Comparison of ENCODE assay signal across 7 mouse cellular contexts in genomic region chr7:67373975-67374374, GRCm38 (mm10). TPM values are rescaled to one million over a fixed set of nuclear protein-coding genes. Genes with fewer than 3 reads are reported as not detected.
DNase-seq lines count a peak whose midpoint lies in the region; ATAC-seq and TF ChIP-seq lines count a peak whose summit lies in the region.

No protein-coding gene starts in this region.

- peak overlapping the region; percentile 96 for H3K4me2 ChIP-seq in forebrain, embryonic 14.5 days (ENCODE audit: low read length)
- peak overlapping the region; percentile 95; the same call in 1 of the 2 replicates for H3K4me2 ChIP-seq in hindbrain, embryonic 12.5 days (replicated peaks)
- H3K4me2 ChIP-seq in midbrain, embryonic 12.5 days (replicated peaks): peak overlapping the region; percentile 86; the same call in 1 of the 2 replicates

- H3K27ac ChIP-seq in MEL (ENCODE audit: control insufficient read depth, low read depth, low read length): no peak overlapping the region; the same call in 1 of the 2 replicates
- peak overlapping the region; percentile 99 for H3K27ac ChIP-seq in forebrain, embryonic 14.5 days (ENCODE audit: low read depth, low read length)
- H3K27ac ChIP-seq in hindbrain, embryonic 12.5 days: peak overlapping the region; percentile 45; the same call in 1 of the 2 replicates
- H3K27ac ChIP-seq in midbrain, embryonic 12.5 days (replicated peaks): peak overlapping the region; percentile 98

- peak overlapping the region; percentile 88 to 100 for H3K4me3 ChIP-seq in MEL (ENCODE audit: control insufficient read depth in 1 of 2, insufficient read depth in 1 of 2, low read depth in 2 of 2, low read length in 2 of 2)
- H3K4me3 ChIP-seq in forebrain, embryonic 14.5 days (ENCODE audit: low read depth, low read length): no peak overlapping the region
- H3K4me3 ChIP-seq in hindbrain, embryonic 12.5 days: no peak overlapping the region
- H3K4me3 ChIP-seq in midbrain, embryonic 12.5 days: no peak overlapping the region

- H3K27me3 ChIP-seq in MEL (ENCODE audit: control insufficient read depth in 1 of 2, insufficient read depth in 2 of 2, low read length in 2 of 2): no peaks in the 10 kb centered on the region
- no peaks in the 10 kb centered on the region for H3K27me3 ChIP-seq in forebrain, embryonic 14.5 days (replicated peaks; ENCODE audit: control insufficient read depth, insufficient read depth, low read length)
- peaks cover 6% of the 10 kb centered on the region; the same call in 1 of the 2 replicates for H3K27me3 ChIP-seq in hindbrain, embryonic 12.5 days
- H3K27me3 ChIP-seq in midbrain, embryonic 12.5 days: no peaks in the 10 kb centered on the region; the same call in 1 of the 2 replicates

- peak; percentile 74 for DNase-seq in MEL (ENCODE audit: low read depth, low spot score)
- DNase-seq in adrenal gland, postnatal 14 days: peak; percentile 26
- DNase-seq in forebrain, embryonic 14.5 days (ENCODE audit: low spot score): peak; percentile 23
- peak; percentile 26 to 52 for DNase-seq in left cerebral cortex, postnatal 14 days (ENCODE audit: low spot score in 2 of 2)
- peak; percentile 43 for DNase-seq in thymus, postnatal 14 days

- TF ChIP-seq CTCF in MEL (IDR thresholded peaks at IDR 0.05 in 2 of 3, conservative IDR thresholded peaks at IDR 0.05 in 1 of 3; ENCODE audit: control insufficient read depth in 1 of 3, insufficient read depth in 1 of 3, low read depth in 2 of 3, low read length in 3 of 3, poor library complexity in 1 of 3, severe bottlenecking in 1 of 3): no peak

- TF ChIP-seq POLR2A in MEL (IDR thresholded peaks at IDR 0.05; ENCODE audit: control insufficient read depth in 1 of 2, insufficient read depth in 1 of 2, low read depth in 1 of 2, low read length in 2 of 2, poor library complexity in 1 of 2): no peak

- TF ChIP-seq RAD21 in MEL (IDR thresholded peaks at IDR 0.05; ENCODE audit: low read depth, low read length): no peak

- intact Hi-C loops in left cerebral cortex, postnatal 14 days (cut with DNase I): loop anchor here (5.0 to 10.0 kb wide), 5 partner anchors 68 to 258 kb away; no protein-coding TSS in a partner anchor

- no peak; a peak in 1 of 4 replicates for TF ChIP-seq EP300 in MEL (IDR thresholded peaks at IDR 0.05; ENCODE audit: low read depth in 1 of 2, low read length in 2 of 2)

- H3K9ac ChIP-seq in MEL (ENCODE audit: control insufficient read depth, low read depth, low read length, poor library complexity, severe bottlenecking): peak overlapping the region; percentile 98
- peak overlapping the region; percentile 96 for H3K9ac ChIP-seq in forebrain, embryonic 14.5 days (ENCODE audit: low read length)
- H3K9ac ChIP-seq in hindbrain, embryonic 12.5 days: no peak overlapping the region
- no peak overlapping the region for H3K9ac ChIP-seq in midbrain, embryonic 12.5 days (replicated peaks)

- H3K9me3 ChIP-seq in MEL (replicated peaks; ENCODE audit: insufficient read depth, low read length): no peaks in the 10 kb centered on the region
- no peaks in the 10 kb centered on the region for H3K9me3 ChIP-seq in forebrain, embryonic 14.5 days (replicated peaks; ENCODE audit: control insufficient read depth, low read length)
- no peaks in the 10 kb centered on the region for H3K9me3 ChIP-seq in hindbrain, embryonic 12.5 days (replicated peaks)
- no peaks in the 10 kb centered on the region for H3K9me3 ChIP-seq in midbrain, embryonic 12.5 days

- peaks cover 14% of the 10 kb centered on the region for H3K79me2 ChIP-seq in MEL (ENCODE audit: control insufficient read depth, insufficient read depth, low read length, poor library complexity)

- H3K4me1 ChIP-seq in MEL (ENCODE audit: control insufficient read depth in 1 of 2, insufficient read depth in 2 of 2, low read length in 2 of 2): peaks cover 9 to 11% of the 10 kb centered on the region in 2 experiments
- peaks cover 3% of the 10 kb centered on the region for H3K4me1 ChIP-seq in forebrain, embryonic 14.5 days (ENCODE audit: control insufficient read depth, insufficient read depth, low read length)
- peaks cover 11% of the 10 kb centered on the region for H3K4me1 ChIP-seq in hindbrain, embryonic 12.5 days
- peaks cover 15% of the 10 kb centered on the region for H3K4me1 ChIP-seq in midbrain, embryonic 12.5 days

- H3K36me3 ChIP-seq in MEL (ENCODE audit: control insufficient read depth in 1 of 2, insufficient read depth in 2 of 2, low read length in 2 of 2): peaks cover 0 to 5% of the 10 kb centered on the region in 2 experiments; a peak in 2 of 4 replicates
- H3K36me3 ChIP-seq in forebrain, embryonic 14.5 days (ENCODE audit: control insufficient read depth, insufficient read depth, low read length): no peaks in the 10 kb centered on the region
- no peaks in the 10 kb centered on the region for H3K36me3 ChIP-seq in hindbrain, embryonic 12.5 days
- no peaks in the 10 kb centered on the region for H3K36me3 ChIP-seq in midbrain, embryonic 12.5 days

- WGBS in forebrain, embryonic 14.5 days: 61% methylated on average over 5 of the region's 5 CpGs
- WGBS in hindbrain, embryonic 12.5 days: 49% methylated on average over 5 of the region's 5 CpGs
- WGBS in midbrain, embryonic 12.5 days: 47% methylated on average over 5 of the region's 5 CpGs

- ATAC-seq in forebrain, embryonic 14.5 days: no peak
- no peak for ATAC-seq in hindbrain, embryonic 12.5 days (ENCODE audit: low FRiP score)
- no peak for ATAC-seq in midbrain, embryonic 12.5 days (ENCODE audit: low FRiP score, low read depth)

TF ChIP-seq in MEL, 35 proteins besides CTCF, POLR2A, EP300 and RAD21:
- TF ChIP-seq E2F4 (IDR thresholded peaks at IDR 0.05; ENCODE audit: borderline replicate concordance, low read depth, low read length) (no peak), TAL1 (IDR thresholded peaks at IDR 0.05; ENCODE audit: low read length) (peak; percentile 21; the same call in 1 of the 2 replicates)
TF ChIP-seq in MEL: peak in this region for 1.

RNA-seq across cellular contexts. Expression of gene Mef2a, which starts 1.3 kb away (rescaled TPM):
- 9.6 and 11.6 TPM in 2 replicates for total RNA-seq in MEL (2012; rRNA removed)
- 10 to 100 TPM in 1 of 2 experiments, not detected in 1; 13.4 TPM for polyA plus RNA-seq in MEL (2012; ENCODE audit: insufficient read depth in 1 of 2, insufficient read length in 2 of 2, low read depth in 1 of 2, low replicate concordance in 2 of 2, missing spikeins in 1 of 2)
- 67.5 and 69.8 TPM in 2 replicates for total RNA-seq in adrenal gland, postnatal 14 days (2021)
- polyA plus RNA-seq in forebrain, embryonic 14.5 days (2014; fragmentation: Nextera tagmentation; extraction: Ambion mirVana): 27.9 and 39.4 TPM in 2 replicates
- 39.3 and 42.7 TPM in 2 replicates for polyA plus RNA-seq in hindbrain, embryonic 12.5 days (2016; fragmentation: Nextera tagmentation; extraction: Ambion mirVana)
- total RNA-seq in left cerebral cortex, postnatal 14 days (2021): 100 to 1,000 TPM; 122 to 123 TPM
- 29.7 and 32.0 TPM in 2 replicates for polyA plus RNA-seq in midbrain, embryonic 12.5 days (2016; fragmentation: Nextera tagmentation; extraction: Ambion mirVana)

Comparison
In these comparisons a context has a peak if more than half of its experiments do, and no peak if none do; other contexts are left out.
1. DNase-seq: peak in every context shown above with its lines; median percentile 74 in MEL; 43 in thymus, postnatal 14 days; 39 in left cerebral cortex, postnatal 14 days; 26 in adrenal gland, postnatal 14 days; 23 in forebrain, embryonic 14.5 days.
2. H3K4me3 ChIP-seq: peak in MEL (2 of 2); none in forebrain, embryonic 14.5 days (single experiment), hindbrain, embryonic 12.5 days (single experiment) and midbrain, embryonic 12.5 days (single experiment).
3. H3K9ac ChIP-seq: peak in MEL (single experiment) and forebrain, embryonic 14.5 days (single experiment); none in hindbrain, embryonic 12.5 days (single experiment) and midbrain, embryonic 12.5 days (single experiment).
4. Peak in every context shown above with its lines, with median percentiles within 50 percentile points of each other: H3K4me2 ChIP-seq.